Mouse (Mus musculus): ENCODE data around the gene Gimap4. TPM values are rescaled to one million over a fixed set of nuclear protein-coding genes. Genes with fewer than 3 reads are reported as not detected.

Gene Gimap4
- polyA plus RNA-seq, 1 experiment from 2014 or later, result 1.1 TPM

Other genes with a start within 250 kb of the Gimap4 start
- 30.0 and 34.2 TPM in 2 replicates for gene Zfp467, start 238.7 kb upstream of the Gimap4 start, polyA plus RNA-seq (2015; fragmentation: Nextera tagmentation; extraction: Ambion mirVana)
- gene Sspo, start 236.3 kb upstream of the Gimap4 start, polyA plus RNA-seq (2015; fragmentation: Nextera tagmentation; extraction: Ambion mirVana), result 0.13 and 0.70 TPM in 2 replicates
- 199 and 211 TPM in 2 replicates for gene Atp6v0e2, start 146.9 kb upstream of the Gimap4 start, polyA plus RNA-seq (2015; fragmentation: Nextera tagmentation; extraction: Ambion mirVana)
- 15.4 and 18.0 TPM in 2 replicates for gene Lrrc61, start 129.8 kb upstream of the Gimap4 start, polyA plus RNA-seq (2015; fragmentation: Nextera tagmentation; extraction: Ambion mirVana)
- 3.0 and 3.4 TPM in 2 replicates for gene Rarres2, start 111.8 kb upstream of the Gimap4 start, polyA plus RNA-seq (2015; fragmentation: Nextera tagmentation; extraction: Ambion mirVana)
- not detected in 2 replicates for gene Gm45021, start 94.9 kb upstream of the Gimap4 start, polyA plus RNA-seq (2015; fragmentation: Nextera tagmentation; extraction: Ambion mirVana)
- 34.9 and 35.8 TPM in 2 replicates for gene Repin1, start 90.7 kb upstream of the Gimap4 start, polyA plus RNA-seq (2015; fragmentation: Nextera tagmentation; extraction: Ambion mirVana)
- not detected in 2 replicates for gene Gm44965, start 90.6 kb upstream of the Gimap4 start, polyA plus RNA-seq (2015; fragmentation: Nextera tagmentation; extraction: Ambion mirVana)
- 15.8 and 20.5 TPM in 2 replicates for gene Zfp775, start 82.5 kb upstream of the Gimap4 start, polyA plus RNA-seq (2015; fragmentation: Nextera tagmentation; extraction: Ambion mirVana)
- 10.1 and 11.2 TPM in 2 replicates for gene AI854703, start 57.8 kb upstream of the Gimap4 start, polyA plus RNA-seq (2015; fragmentation: Nextera tagmentation; extraction: Ambion mirVana)
- 0.33 and 0.42 TPM in 2 replicates for gene Gimap8, start 37.3 kb upstream of the Gimap4 start, polyA plus RNA-seq (2015; fragmentation: Nextera tagmentation; extraction: Ambion mirVana)
- 1.1 and 1.8 TPM in 2 replicates for gene Gimap9, start 8.4 kb upstream of the Gimap4 start, polyA plus RNA-seq (2015; fragmentation: Nextera tagmentation; extraction: Ambion mirVana)
- gene Gimap6, start 23.7 kb downstream of the Gimap4 start, polyA plus RNA-seq (2015; fragmentation: Nextera tagmentation; extraction: Ambion mirVana), result 5.7 and 5.8 TPM in 2 replicates
- 1.2 TPM in 1 of 2 replicates, not detected in the other for gene Gm28053, start 34.1 kb downstream of the Gimap4 start, polyA plus RNA-seq (2015; fragmentation: Nextera tagmentation; extraction: Ambion mirVana)
- gene Gimap7, start 34.1 kb downstream of the Gimap4 start, polyA plus RNA-seq (2015; fragmentation: Nextera tagmentation; extraction: Ambion mirVana), result not detected in 2 replicates
- 4.1 and 4.6 TPM in 2 replicates for gene Gimap1, start 54.5 kb downstream of the Gimap4 start, polyA plus RNA-seq (2015; fragmentation: Nextera tagmentation; extraction: Ambion mirVana)
- 0.86 and 1.2 TPM in 2 replicates for gene Gimap5, start 61.6 kb downstream of the Gimap4 start, polyA plus RNA-seq (2015; fragmentation: Nextera tagmentation; extraction: Ambion mirVana)
- gene Gimap3, start 86.3 kb downstream of the Gimap4 start, polyA plus RNA-seq (2015; fragmentation: Nextera tagmentation; extraction: Ambion mirVana), result not detected in 2 replicates
- 11.1 and 11.2 TPM in 2 replicates for gene Tmem176a, start 156.4 kb downstream of the Gimap4 start, polyA plus RNA-seq (2015; fragmentation: Nextera tagmentation; extraction: Ambion mirVana)
- 85.0 and 90.2 TPM in 2 replicates for gene Tmem176b, start 156.9 kb downstream of the Gimap4 start, polyA plus RNA-seq (2015; fragmentation: Nextera tagmentation; extraction: Ambion mirVana)
- not detected in 2 replicates for gene Aoc1, start 188.3 kb downstream of the Gimap4 start, polyA plus RNA-seq (2015; fragmentation: Nextera tagmentation; extraction: Ambion mirVana)
- gene 1600015I10Rik, start 245.3 kb downstream of the Gimap4 start, polyA plus RNA-seq (2015; fragmentation: Nextera tagmentation; extraction: Ambion mirVana), result not detected in 2 replicates